Mouse (Mus musculus) G1E (cell line): ENCODE measurements around the gene Rims1. TPM values are rescaled to one million over a fixed set of nuclear protein-coding genes. Genes with fewer than 3 reads are reported as not detected.
A peak's percentile ranks its signal among the peaks of the same experiment; 100 is the strongest.

Experiments used
- ATAC-seq: 2 replicates; pipeline ENCODE4 v1.8.0; 2016; ENCODE audit warnings: mild to moderate bottlenecking; ENCODE audit not compliant: insufficient number of reproducible peaks, poor library complexity, low FRiP score, severe bottlenecking; ENCODE audit errors: extremely low read depth
- DNase-seq: peaks from one replicate; pipeline ENCODE4 v3.0.0; 2012; ENCODE audit warnings: low spot score
- H3K27me3 ChIP-seq: 2 replicates; pipeline ENCODE4 v1.6.1; 2012; ENCODE audit warnings: mild to moderate bottlenecking, low read length, inconsistent platforms; ENCODE audit not compliant: insufficient read depth
- H3K36me3 ChIP-seq: replicated peaks from 2 replicates; pipeline ENCODE3; 2012; ENCODE audit warnings: mild to moderate bottlenecking, inconsistent platforms
- H3K4me1 ChIP-seq: 2 replicates; pipeline ENCODE4 v1.6.1; 2012; ENCODE audit warnings: low read depth, low read length, inconsistent platforms, mixed read lengths; ENCODE audit not compliant: insufficient read depth
- H3K4me3 ChIP-seq: 2 replicates; pipeline ENCODE4 v1.5.1; 2012; ENCODE audit warnings: low read depth, mild to moderate bottlenecking, inconsistent platforms, low read length, moderate library complexity, mixed read lengths
- H3K9me3 ChIP-seq: replicated peaks from 2 replicates; pipeline ENCODE4 v1.6.1; 2012; ENCODE audit warnings: inconsistent platforms
- CTCF ChIP-seq: IDR thresholded peaks from 2 replicates; pipeline ENCODE4 v1.5.1; 2012; ENCODE audit warnings: low read depth, low read length, inconsistent platforms, mixed read lengths
- GATA1 ChIP-seq: IDR thresholded peaks from 2 replicates; pipeline ENCODE4 v1.6.1; 2012; ENCODE audit warnings: borderline replicate concordance, low read length, inconsistent platforms, mixed read lengths
- GATA2 ChIP-seq: IDR thresholded peaks from 2 replicates; pipeline ENCODE4 v1.6.1; 2012; ENCODE audit warnings: low read depth, low read length, inconsistent platforms, borderline replicate concordance
- POLR2AphosphoS5 ChIP-seq: IDR thresholded peaks from 2 replicates; pipeline ENCODE4 v1.6.1; 2012; ENCODE audit warnings: low read depth, low read length, inconsistent platforms; ENCODE audit not compliant: insufficient replicate concordance
- TAL1 ChIP-seq: conservative IDR thresholded peaks from 2 replicates; pipeline ENCODE4 v1.6.1; 2012; ENCODE audit warnings: low read depth, low read length, inconsistent platforms, mixed read lengths
- polyA plus RNA-seq: library from polyadenylated mRNA; stranded (reverse); fragments of >175 nt; gene quantifications from 2 replicates; pipeline ENCODE4 v1.2.3, GENCODE M21; 2012
- total RNA-seq, 2 experiments: library from RNA; stranded (forward) in 1 of 2; stranded (reverse) in 1 of 2; fragments of 200-1000 nt in 1 of 2; fragments of >200 nt in 1 of 2; fragmentation: Nextera tagmentation in 1 of 2; gene quantifications; 2 replicates each; pipeline ENCODE4 v1.2.3; 2014 to 2017

Rims1 gene
- total and polyA plus RNA-seq, 3 experiments: 0.11 TPM; not detected in 2

GRCm38 (mm10) chr1:22279954-22280353 is 525.8 kb downstream of the Rims1 start:
- Histone ChIP-seq H3K36me3 (no peaks in the 10 kb centered on the region), H3K4me3 (no peak overlapping the region), H3K27me3 (no peaks in the 10 kb centered on the region), H3K4me1 (no peaks in the 10 kb centered on the region), H3K9me3 (no peaks in the 10 kb centered on the region)
- DNase-seq: no peak
- TF ChIP-seq TAL1: no peak
- no peak for TF ChIP-seq GATA2
- TF ChIP-seq POLR2AphosphoS5: no peak
- no peak for TF ChIP-seq GATA1
- TF ChIP-seq CTCF: no peak
- ATAC-seq: no peak

GRCm38 (mm10) chr1:22274081-22274480 is 531.7 kb downstream of the Rims1 start:
- Histone ChIP-seq H3K27me3 (no peaks in the 10 kb centered on the region), H3K9me3 (no peaks in the 10 kb centered on the region), H3K4me3 (no peak overlapping the region), H3K4me1 (no peaks in the 10 kb centered on the region), H3K36me3 (no peaks in the 10 kb centered on the region)
- ATAC-seq (no peak), DNase-seq (no peak)
- TF ChIP-seq GATA1: no peak
- TF ChIP-seq TAL1: no peak
- TF ChIP-seq CTCF: no peak
- TF ChIP-seq POLR2AphosphoS5: no peak
- no peak for TF ChIP-seq GATA2

- DNase-seq (no peak), ATAC-seq (no peak)
- TF ChIP-seq GATA1 (no peak), POLR2AphosphoS5 (no peak), GATA2 (no peak), CTCF (no peak), TAL1 (no peak)
- no peaks in the 10 kb centered on the region for H3K27me3 ChIP-seq
- H3K9me3 ChIP-seq: no peaks in the 10 kb centered on the region
- no peaks in the 10 kb centered on the region for H3K36me3 ChIP-seq
- H3K4me3 ChIP-seq: no peak overlapping the region
- H3K4me1 ChIP-seq: no peaks in the 10 kb centered on the region
Measured at GRCm38 (mm10) chr1:22270131-22270530, 535.7 kb downstream of the Rims1 start.

GRCm38 (mm10) chr1:22268581-22269359 is 537.0 kb downstream of the Rims1 start:
- Histone ChIP-seq H3K9me3 (no peaks in the 10 kb centered on the region), H3K27me3 (no peaks in the 10 kb centered on the region), H3K4me1 (no peaks in the 10 kb centered on the region), H3K36me3 (no peaks in the 10 kb centered on the region), H3K4me3 (no peak overlapping the region)
- peak; percentile 40; the same call in 1 of the 2 replicates for ATAC-seq
- no peak for TF ChIP-seq GATA1
- TF ChIP-seq CTCF: peak; percentile 88
- DNase-seq: peak; percentile 2

GRCm38 (mm10) chr1:22266491-22266890 is 539.3 kb downstream of the Rims1 start:
- TF ChIP-seq CTCF (no peak), GATA1 (no peak), POLR2AphosphoS5 (no peak), GATA2 (no peak), TAL1 (no peak)
- H3K36me3 ChIP-seq: no peaks in the 10 kb centered on the region
- H3K4me3 ChIP-seq: no peak overlapping the region
- H3K9me3 ChIP-seq: no peaks in the 10 kb centered on the region
- H3K27me3 ChIP-seq: no peaks in the 10 kb centered on the region
- H3K4me1 ChIP-seq: no peaks in the 10 kb centered on the region
- DNase-seq: no peak
- ATAC-seq: no peak

- Histone ChIP-seq H3K36me3 (no peaks in the 10 kb centered on the region), H3K27me3 (no peaks in the 10 kb centered on the region), H3K4me1 (no peaks in the 10 kb centered on the region), H3K4me3 (no peak overlapping the region), H3K9me3 (no peaks in the 10 kb centered on the region)
- ATAC-seq (no peak), DNase-seq (no peak)
- TF ChIP-seq POLR2AphosphoS5: no peak
Measured at GRCm38 (mm10) chr1:22265528-22265927, 540.3 kb downstream of the Rims1 start.
